Mouse (Mus musculus): ENCODE results near the gene Ccdc17.

Gene Ccdc17

DNA sequence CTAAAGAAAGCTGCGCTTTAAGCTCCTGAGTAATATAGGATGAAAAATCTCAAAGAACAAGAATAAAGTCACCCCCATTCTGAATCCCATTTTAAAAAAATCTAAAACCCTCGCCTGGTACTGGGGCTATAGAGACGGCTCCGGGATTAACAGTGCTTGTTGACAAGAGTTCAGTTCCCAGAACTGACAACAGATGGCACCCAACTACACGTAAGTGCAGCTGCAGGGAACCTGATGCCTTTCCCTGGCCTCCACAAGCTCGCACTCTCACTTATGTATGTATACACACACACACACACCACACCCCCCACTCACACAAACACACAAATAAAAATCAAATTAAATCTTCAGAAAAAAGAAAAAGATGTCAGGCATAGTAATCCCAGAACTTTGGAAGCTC, 47.9 kb downstream of the Ccdc17 start:
- WGBS, result 25% methylated on average over 6 of the region's 6 CpGs

DNA sequence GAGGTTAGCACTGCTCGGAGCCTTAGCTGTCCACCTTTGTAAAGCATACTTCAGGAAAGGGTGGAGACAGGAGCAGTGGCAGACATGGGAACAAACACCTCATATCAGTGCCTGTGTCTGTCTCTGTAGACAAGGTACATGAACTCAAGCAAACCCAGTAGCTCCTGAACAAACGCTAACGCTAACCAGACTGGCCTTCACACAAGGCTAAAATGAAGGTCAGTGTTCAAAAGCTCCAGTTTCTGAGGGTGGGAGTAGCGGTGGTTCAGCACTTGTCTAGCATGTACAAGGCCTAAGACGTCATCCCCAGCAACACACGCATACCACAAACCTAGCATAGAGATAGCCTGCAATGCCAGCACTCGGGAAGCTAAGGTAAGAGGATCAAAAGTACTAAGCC, 49.2 kb downstream of the Ccdc17 start:
- WGBS, result 74% methylated on average over 7 of the region's 7 CpGs

DNA sequence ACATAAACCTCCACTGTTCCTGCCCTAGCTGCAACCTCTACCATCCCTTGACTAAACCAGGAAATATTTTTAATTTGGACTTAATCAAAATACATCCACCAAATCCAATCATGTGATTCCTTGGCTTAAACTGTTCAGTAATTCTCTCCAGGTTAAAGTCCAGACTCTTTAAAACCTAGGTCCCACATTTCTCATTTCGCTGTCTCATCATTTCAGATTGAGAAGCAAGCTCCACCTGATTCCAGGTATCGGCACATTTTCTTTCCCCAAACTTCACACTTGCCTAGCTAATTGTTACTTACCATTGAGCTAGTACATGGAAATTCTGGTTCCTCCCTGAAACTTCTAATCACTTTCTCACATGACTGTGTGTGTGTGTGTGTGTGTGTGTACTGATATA, 53.0 kb downstream of the Ccdc17 start:
- WGBS, result 91% methylated on average over 2 of the region's 2 CpGs

All from cerebral cortex, adult 2 months (tissue).